Mouse (Mus musculus) E14TG2a.4 (cell line): ENCODE measurements around the gene Mad1l1.

ENCODE experiments used
- H3K27me3 ChIP-seq: 2 replicates; pipeline ENCODE4 v1.6.1; 2014; ENCODE audit warnings: low read length, control low read depth; ENCODE audit not compliant: insufficient read depth
- H3K36me3 ChIP-seq: 2 replicates; pipeline ENCODE4 v1.6.1; 2014; ENCODE audit warnings: low read length, control low read depth; ENCODE audit not compliant: insufficient read depth
- H3K4me1 ChIP-seq: replicated peaks from 2 replicates; pipeline ENCODE4 v1.6.1; 2014; ENCODE audit warnings: low read depth, low read length, control low read depth
- H3K4me3 ChIP-seq: replicated peaks from 2 replicates; pipeline ENCODE4 v1.5.1; 2014; ENCODE audit warnings: mild to moderate bottlenecking, low read length
- H3K9me3 ChIP-seq: 2 replicates; pipeline ENCODE4 v1.6.1; 2014; ENCODE audit warnings: low read length, control low read depth
- CTCF ChIP-seq: conservative IDR thresholded peaks from 2 replicates; pipeline ENCODE4 v1.5.1; 2014; ENCODE audit warnings: low read length
- NANOG ChIP-seq: IDR thresholded peaks from 2 replicates; pipeline ENCODE4 v1.6.1; 2014; ENCODE audit warnings: borderline replicate concordance, low read length, mixed read lengths
- POU5F1 ChIP-seq: IDR thresholded peaks from 2 replicates; pipeline ENCODE4 v1.6.1; 2014; ENCODE audit warnings: low read length, borderline replicate concordance

Mad1l1 gene

GRCm38 (mm10) chr5:140167531-140167930 is 153.8 kb downstream of the Mad1l1 start:
- peaks cover 26% of the 10 kb centered on the region; the same call in 1 of the 2 replicates for H3K36me3 ChIP-seq
- no peaks in the 10 kb centered on the region for H3K27me3 ChIP-seq
- H3K9me3 ChIP-seq = peaks cover 9% of the 10 kb centered on the region
- H3K4me3 ChIP-seq = no peak overlapping the region
- TF ChIP-seq POU5F1 (no peak), CTCF (no peak), NANOG (no peak)
- peaks cover 45% of the 10 kb centered on the region for H3K4me1 ChIP-seq

- Histone ChIP-seq H3K27me3 (no peaks in the 10 kb centered on the region), H3K36me3 (peaks cover 26% of the 10 kb centered on the region; the same call in 1 of the 2 replicates), H3K9me3 (peaks cover 9% of the 10 kb centered on the region), H3K4me1 (peaks cover 45% of the 10 kb centered on the region), H3K4me3 (no peak overlapping the region)
- TF ChIP-seq NANOG = no peak
- TF ChIP-seq POU5F1 = no peak
- TF ChIP-seq CTCF = no peak
Observed at GRCm38 (mm10) chr5:140167080-140167479, 154.3 kb downstream of the Mad1l1 start.

- Histone ChIP-seq H3K4me1 (peaks cover 40% of the 10 kb centered on the region), H3K36me3 (peaks cover 24% of the 10 kb centered on the region; the same call in 1 of the 2 replicates), H3K27me3 (no peaks in the 10 kb centered on the region), H3K9me3 (peaks cover 9% of the 10 kb centered on the region), H3K4me3 (no peak overlapping the region)
- TF ChIP-seq NANOG (no peak), CTCF (no peak), POU5F1 (no peak)
Observed at GRCm38 (mm10) chr5:140163947-140164346, 157.4 kb downstream of the Mad1l1 start.

GRCm38 (mm10) chr5:140162071-140162845 is 159.1 kb downstream of the Mad1l1 start:
- H3K9me3 ChIP-seq = peaks cover 9% of the 10 kb centered on the region
- TF ChIP-seq POU5F1 = no peak
- no peak for TF ChIP-seq CTCF
- TF ChIP-seq NANOG = no peak

GRCm38 (mm10) chr5:140159007-140159406 is 162.3 kb downstream of the Mad1l1 start:
- Histone ChIP-seq H3K36me3 (peaks cover 7% of the 10 kb centered on the region; the same call in 1 of the 2 replicates), H3K4me1 (peaks cover 65% of the 10 kb centered on the region), H3K9me3 (peaks cover 6% of the 10 kb centered on the region), H3K27me3 (no peaks in the 10 kb centered on the region), H3K4me3 (no peak overlapping the region)
- TF ChIP-seq NANOG = no peak

More at GRCm38 (mm10) chr5:140162071-140162845, 159.1 kb downstream of the Mad1l1 start:
- Histone ChIP-seq H3K27me3 (no peaks in the 10 kb centered on the region), H3K36me3 (peaks cover 11% of the 10 kb centered on the region; the same call in 1 of the 2 replicates), H3K4me1 (peaks cover 57% of the 10 kb centered on the region), H3K4me3 (no peak overlapping the region)

GRCm38 (mm10) chr5:140157886-140158627 is 163.3 kb downstream of the Mad1l1 start:
- H3K4me3 ChIP-seq = no peak overlapping the region
- peaks cover 74% of the 10 kb centered on the region for H3K4me1 ChIP-seq
- 0 out of 2 replicates have a peak, but pooled peaks cover 2% of the 10 kb centered on the region for H3K36me3 ChIP-seq
- no peak for TF ChIP-seq NANOG
- TF ChIP-seq CTCF = no peak
- no peak for TF ChIP-seq POU5F1
- no peaks in the 10 kb centered on the region for H3K27me3 ChIP-seq
- no peaks in the 10 kb centered on the region for H3K9me3 ChIP-seq

GRCm38 (mm10) chr5:140154166-140154565 is 167.2 kb downstream of the Mad1l1 start:
- no peak for TF ChIP-seq POU5F1
- TF ChIP-seq NANOG = no peak
- TF ChIP-seq CTCF = no peak
- H3K36me3 ChIP-seq = peaks cover 3% of the 10 kb centered on the region; the same call in 1 of the 2 replicates
- no peaks in the 10 kb centered on the region for H3K9me3 ChIP-seq

GRCm38 (mm10) chr5:140151871-140152270 is 169.5 kb downstream of the Mad1l1 start:
- Histone ChIP-seq H3K36me3 (peaks cover 3% of the 10 kb centered on the region; the same call in 1 of the 2 replicates), H3K9me3 (no peaks in the 10 kb centered on the region), H3K4me1 (peaks cover 54% of the 10 kb centered on the region), H3K27me3 (no peaks in the 10 kb centered on the region), H3K4me3 (no peak overlapping the region)
- TF ChIP-seq POU5F1 (no peak), NANOG (no peak), CTCF (no peak)

More at GRCm38 (mm10) chr5:140154166-140154565, 167.2 kb downstream of the Mad1l1 start:
- Histone ChIP-seq H3K4me1 (peaks cover 73% of the 10 kb centered on the region), H3K27me3 (no peaks in the 10 kb centered on the region), H3K4me3 (no peak overlapping the region)

- H3K27me3 ChIP-seq = no peaks in the 10 kb centered on the region
- H3K36me3 ChIP-seq = peaks cover 3% of the 10 kb centered on the region; the same call in 1 of the 2 replicates
- H3K4me3 ChIP-seq = no peak overlapping the region
- peaks cover 47% of the 10 kb centered on the region for H3K4me1 ChIP-seq
- no peaks in the 10 kb centered on the region for H3K9me3 ChIP-seq
- TF ChIP-seq NANOG = no peak
- no peak for TF ChIP-seq POU5F1
- TF ChIP-seq CTCF = no peak
Observed at GRCm38 (mm10) chr5:140151180-140151579, 170.2 kb downstream of the Mad1l1 start.
